Mouse (Mus musculus) erythroblast, embryonic 14.5 days (primary cell): ENCODE data around the gene Rpl27.

ENCODE experiments used
- GATA1 ChIP-seq: IDR thresholded peaks from 2 replicates; pipeline ENCODE4 v1.6.1; 2012; ENCODE audit warnings: low read length, inconsistent platforms, mixed read lengths
- TAL1 ChIP-seq: IDR thresholded peaks from 3 replicates; pipeline ENCODE4 v1.6.1; 2012; ENCODE audit warnings: low read length, inconsistent platforms, mixed read lengths

GRCm38 (mm10) chr11:101415306-101415705, 26.8 kb upstream of the Rpl27 start:
- TF ChIP-seq GATA1: no peak
- no peak for TF ChIP-seq TAL1
